Mouse (Mus musculus) liver, adult 2 months (tissue): Measurements from ENCODE around the gene Runx1.
A peak's percentile ranks its signal among the peaks of the same experiment; 100 is the strongest.

Source experiments
- CTCF ChIP-seq: fragments of 200-500 bp; IDR thresholded peaks from 2 replicates; pipeline ENCODE4 v1.5.1; 2011; ENCODE audit warnings: low read depth, low read length, control low read depth
- POLR2A ChIP-seq: fragments of 200-500 bp; IDR thresholded peaks from 2 replicates; pipeline ENCODE4 v1.6.1; 2011; ENCODE audit warnings: low read length, control low read depth; ENCODE audit not compliant: insufficient read depth; ENCODE audit errors: extremely low read depth

GRCm38 (mm10) chr16:92698612-92698998, 127.3 kb downstream of the Runx1 start:
- TF ChIP-seq CTCF (peak; percentile 87), POLR2A (no peak)
